Mouse (Mus musculus) R1 (cell line): Measurements from ENCODE around the gene Nap1l1.

ENCODE experiments used
- DNase-seq: peaks from one replicate; pipeline ENCODE4 v3.0.0-alpha.2; 2018; ENCODE audit warnings: low read depth, low spot score

Nap1l1 gene

DNA sequence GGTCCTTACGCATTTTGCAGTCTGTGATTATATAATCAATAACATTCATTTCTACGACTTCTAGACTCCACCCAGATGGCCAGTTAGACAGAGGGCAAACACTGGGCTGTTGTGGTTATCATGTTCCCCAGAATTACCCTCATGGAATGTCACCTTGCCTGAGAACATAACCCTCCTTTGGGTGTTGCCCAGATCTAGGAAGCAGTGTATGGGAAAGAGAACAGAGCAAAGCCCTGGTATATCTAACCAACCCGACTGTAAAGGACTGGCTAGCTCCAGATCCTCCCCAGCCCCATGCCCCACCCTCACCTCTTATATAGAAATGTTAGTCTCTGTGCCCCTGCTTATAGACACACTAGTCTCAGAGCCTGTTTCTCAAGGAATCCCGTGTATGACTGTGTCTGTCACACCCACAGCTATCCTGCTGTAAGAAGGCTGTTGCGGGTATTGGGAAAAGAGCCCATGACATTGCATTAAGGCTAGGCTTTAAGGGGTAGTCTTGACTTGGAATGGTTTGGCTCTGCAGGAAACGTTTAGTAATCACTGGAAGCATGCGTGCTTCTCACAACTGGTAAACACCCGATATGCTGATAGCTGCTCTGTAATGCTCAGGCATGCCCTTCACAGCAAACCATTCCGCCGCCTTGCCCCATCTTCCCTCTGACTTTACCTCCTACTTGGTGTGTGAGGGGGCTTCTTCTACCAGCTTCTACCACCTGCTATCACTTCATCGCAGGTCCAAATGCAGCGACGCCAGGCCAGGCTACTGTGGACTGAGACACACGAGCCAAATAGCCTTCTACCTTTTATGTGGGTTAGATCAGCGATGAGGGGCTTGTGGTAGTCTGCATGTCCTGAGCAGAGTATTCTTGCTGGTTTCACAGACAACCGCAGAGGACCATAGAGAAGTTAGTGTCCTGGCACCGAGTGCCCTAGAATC lies 42.3 kb downstream of the Nap1l1 start:
- DNase-seq: no peak

DNA sequence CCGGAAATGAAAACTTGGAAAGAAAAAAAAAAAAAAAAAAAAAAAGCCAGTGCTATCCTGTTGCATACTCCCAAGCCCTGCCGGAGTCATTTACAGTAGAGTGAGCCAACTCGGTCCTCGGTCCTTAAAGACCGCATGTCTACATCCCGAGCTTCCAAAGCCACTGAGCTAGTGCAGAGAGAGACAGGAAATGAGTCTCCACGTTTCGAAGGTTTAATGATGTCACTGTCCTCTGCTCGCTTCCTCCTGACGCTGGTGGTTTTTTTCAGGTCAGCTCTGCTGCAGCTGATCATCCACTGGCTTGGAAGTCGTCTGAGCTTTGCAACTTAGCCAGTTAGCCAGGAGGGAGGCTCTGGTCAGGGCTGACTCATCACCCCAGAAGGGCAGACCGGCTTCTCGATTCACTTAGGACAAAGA lies 43.2 kb downstream of the Nap1l1 start:
- DNase-seq: no peak

DNA sequence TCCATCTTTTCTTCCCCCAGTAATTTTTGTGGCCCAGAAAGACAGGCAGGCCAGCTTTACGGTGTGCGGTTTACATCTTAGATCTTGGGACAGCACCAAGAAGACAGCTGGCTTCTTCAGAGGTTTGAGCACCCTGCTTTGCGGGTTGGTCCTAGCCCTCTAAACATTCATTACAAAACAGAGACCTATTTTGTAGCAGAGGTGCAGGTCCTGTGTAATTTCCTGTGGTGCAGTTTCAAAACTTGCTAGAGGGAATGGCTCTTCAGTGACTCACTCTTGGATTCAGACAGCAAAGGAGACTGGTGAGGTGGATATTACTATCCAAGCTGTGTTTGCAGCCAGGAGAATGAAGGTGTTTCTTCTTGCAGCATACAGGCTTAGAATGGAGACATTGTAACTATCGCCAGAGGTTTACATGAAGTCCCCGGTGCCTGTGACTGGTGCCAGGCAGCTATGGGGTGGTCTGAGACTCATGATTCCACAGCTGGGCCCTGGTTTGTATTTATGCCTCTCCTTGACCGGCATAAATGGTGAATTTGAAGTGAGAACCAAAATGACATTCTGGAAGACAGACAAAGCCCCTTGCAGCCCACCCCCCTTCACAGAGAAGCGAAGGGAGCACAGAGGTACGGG lies 43.9 kb downstream of the Nap1l1 start:
- no peak for DNase-seq

DNA sequence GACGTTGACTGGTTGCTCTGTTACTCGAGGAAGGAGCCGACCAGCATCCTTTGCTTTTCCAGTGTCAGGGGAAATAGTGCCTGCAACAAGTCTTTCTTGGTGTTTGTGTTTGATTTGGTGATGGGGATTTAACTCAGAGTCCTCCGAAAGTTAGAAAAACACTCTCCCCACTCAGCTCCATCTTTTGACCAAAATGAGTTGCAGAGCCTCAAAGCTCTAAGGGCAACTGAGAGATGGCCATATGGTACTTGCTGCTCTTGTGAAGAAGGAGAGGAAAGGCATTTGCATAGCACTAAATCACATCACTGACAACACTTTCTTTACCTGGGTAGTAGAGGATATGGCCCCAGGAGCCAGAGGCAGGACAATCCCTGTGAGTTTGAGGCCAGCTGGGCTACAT lies 45.3 kb downstream of the Nap1l1 start:
- DNase-seq: no peak

DNA sequence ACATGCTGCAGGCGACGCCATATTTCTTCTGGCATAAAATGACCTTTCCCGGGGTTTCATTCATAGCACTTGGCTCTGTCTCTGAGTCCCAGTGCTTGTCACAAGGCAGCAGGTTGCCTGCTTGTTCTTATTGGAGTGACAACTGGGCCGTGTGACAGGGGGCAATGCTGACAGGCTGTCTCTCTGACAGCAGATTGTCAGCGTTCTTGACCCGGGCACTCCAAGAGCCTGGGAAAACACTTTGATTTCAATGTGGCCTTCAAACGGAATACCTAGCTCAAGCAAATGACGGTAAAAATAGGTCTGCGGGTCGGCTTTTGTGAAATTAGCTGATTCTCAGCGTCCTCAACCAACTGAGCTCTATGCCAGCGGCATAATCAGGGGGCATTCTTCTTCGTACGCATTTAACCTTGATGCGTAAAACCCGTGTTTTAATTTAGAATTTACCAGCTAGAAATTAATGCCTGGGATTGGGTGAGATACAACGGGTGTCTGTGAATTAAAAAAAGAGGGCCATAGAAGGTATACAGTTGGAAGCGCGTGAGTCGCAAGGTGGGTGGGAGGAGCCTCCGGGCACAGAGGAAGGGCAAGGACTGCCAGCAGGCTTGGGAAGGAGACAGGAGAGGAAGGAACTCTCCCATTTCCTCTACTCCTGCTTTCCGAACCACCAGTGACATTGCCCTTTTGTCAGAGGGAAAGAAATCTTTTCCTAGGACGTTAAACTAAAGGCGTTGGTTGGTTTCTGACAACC lies 46.8 kb downstream of the Nap1l1 start:
- no peak for DNase-seq

DNA sequence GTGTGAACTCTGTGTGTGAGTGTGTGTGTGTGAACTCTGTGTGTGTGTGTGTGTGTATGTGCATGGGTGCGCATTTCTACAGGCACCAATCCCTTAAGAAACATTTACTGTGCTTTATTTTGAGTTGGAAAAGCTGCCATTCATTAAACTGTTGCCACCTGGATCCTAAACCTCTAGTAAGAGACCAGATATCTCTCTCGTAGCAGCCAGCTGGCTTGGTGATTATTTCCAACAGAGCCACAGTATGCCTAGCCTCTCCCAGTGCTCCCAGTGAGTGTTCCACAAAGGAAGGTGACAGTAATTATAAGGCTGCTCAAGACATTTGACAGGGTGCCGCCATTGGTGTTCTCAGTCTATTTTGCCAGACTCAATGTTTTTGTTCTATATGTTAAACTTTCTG lies 47.6 kb downstream of the Nap1l1 start:
- no peak for DNase-seq

DNA sequence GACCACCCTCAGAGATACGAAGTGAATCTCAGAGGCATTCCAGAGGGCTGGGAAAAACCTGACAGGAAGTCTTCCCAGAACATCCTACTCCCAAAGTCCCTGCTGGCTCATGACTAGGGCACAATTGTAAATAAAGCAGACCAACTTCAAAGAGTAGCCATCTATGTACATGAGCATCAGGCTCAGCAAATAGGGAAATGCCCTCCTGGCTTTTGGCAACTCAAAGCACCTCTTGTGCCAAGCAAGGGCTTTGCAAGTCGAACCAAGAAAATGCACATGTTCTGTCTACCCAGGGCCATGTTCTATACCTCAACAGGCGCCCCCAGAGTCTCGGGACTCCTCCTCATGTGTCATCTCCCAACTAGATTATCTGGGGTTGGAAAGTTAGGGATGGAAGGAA lies 48.6 kb downstream of the Nap1l1 start:
- no peak for DNase-seq

DNA sequence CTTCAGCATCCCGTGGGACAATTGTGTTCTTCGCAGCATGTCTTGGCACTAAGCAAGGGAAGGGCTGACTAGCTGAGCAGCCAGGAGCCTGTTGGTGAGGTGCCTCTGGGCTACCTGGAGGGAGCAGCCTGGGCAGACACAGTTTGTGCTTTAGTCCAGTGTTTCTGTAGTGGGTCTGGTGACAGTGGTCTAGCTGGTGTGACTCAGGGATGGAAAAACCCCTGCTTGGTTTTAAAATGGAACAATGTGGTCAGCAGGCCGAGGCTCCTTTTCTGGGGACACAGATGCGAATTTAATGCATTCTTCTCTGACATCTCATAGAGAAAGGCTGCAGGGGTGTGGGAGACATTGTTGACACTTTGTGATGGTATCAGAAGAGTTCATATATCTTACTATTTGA lies 49.2 kb downstream of the Nap1l1 start:
- DNase-seq: no peak

DNA sequence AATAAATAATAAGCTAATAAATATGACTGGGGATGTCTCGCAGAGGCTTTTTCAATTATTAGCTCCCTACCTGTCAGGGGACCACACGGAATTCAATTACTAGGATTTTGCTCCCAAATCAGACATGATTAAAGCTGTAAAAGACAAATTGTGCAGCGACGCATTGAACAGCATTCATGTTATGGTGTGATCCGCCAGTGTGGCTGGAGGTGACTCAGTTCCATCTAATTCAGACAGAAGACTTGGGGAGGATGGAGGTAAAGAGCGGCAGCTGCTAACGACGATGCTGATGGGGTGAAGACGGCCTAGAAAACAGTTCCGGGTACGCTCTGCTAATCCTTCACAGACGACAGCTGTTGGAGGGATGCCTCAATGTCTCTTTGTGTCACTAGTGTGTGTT lies 50.9 kb downstream of the Nap1l1 start:
- DNase-seq: no peak

DNA sequence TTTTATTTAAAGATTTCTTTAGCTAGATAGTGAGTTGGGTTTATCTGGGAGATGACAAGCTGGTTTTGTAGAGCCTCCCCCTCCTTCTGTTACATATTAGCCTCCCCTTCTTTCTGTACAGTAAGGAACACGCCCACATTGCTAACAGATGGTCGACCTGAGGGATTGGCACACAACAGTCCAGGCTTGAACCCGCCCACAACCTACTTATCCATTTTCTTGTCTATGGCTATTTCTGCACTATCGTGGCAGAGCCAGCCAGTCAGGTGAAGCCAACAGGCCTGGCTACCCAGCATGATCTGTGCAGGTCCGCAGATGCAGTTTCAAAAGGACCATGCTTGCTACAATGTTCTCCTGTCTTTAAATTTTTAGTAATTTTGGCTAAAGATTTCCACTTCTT lies 54.0 kb downstream of the Nap1l1 start:
- no peak for DNase-seq

DNA sequence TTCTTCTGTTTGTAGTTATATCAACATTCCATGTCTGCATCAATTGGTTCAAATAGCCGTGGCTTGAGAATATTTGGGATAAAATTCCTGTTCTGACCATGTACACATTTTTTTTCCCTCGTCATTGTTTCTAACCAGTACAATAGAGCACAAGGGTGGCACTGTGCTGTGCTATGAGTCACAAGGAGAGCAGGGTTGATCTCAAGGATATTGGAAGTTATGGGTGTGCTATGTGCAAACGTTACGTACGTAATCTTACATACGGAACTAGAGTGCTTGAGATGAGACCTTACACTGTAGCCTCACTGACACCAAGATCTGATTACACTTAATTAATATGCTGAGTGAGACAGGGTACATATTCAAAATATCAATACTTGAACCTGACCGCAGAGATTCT lies 54.6 kb downstream of the Nap1l1 start:
- no peak for DNase-seq

DNA sequence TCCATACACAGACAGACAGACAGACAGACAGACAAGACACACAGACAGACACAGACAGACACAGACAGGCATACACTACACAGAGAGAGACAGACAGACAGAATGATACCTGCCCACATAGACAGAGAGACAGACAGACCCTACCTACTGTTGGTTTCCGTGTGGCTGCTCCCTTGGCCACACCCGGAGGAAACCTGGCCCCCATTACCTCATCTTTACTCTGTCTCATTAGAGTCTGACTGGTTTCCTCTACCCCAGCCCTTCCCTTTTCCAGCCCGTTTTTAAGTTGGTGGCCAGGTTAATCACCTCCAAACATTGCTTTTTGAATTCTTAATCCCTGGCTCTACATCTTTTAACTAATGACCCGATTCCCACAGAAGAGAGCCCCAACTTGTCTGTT lies 55.3 kb downstream of the Nap1l1 start:
- no peak for DNase-seq

DNA sequence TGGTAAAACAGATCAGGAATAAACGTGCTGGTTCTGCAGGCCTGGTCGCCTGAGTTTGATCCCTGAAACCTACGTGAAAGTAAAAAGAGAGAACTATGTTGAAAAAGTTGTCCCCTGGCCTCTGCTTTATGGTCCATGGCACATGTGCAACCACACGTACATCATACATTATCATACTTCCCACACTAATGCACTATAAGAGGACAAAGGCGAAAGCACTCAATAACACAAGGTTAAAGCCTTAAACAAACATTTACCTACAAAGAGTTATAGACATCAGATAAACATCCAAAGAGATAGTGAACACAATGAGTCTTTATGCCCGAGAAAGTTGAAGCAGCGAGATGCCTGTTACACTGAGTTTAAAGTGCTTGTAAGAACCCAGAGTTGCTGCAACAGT lies 57.4 kb downstream of the Nap1l1 start:
- no peak for DNase-seq

DNA sequence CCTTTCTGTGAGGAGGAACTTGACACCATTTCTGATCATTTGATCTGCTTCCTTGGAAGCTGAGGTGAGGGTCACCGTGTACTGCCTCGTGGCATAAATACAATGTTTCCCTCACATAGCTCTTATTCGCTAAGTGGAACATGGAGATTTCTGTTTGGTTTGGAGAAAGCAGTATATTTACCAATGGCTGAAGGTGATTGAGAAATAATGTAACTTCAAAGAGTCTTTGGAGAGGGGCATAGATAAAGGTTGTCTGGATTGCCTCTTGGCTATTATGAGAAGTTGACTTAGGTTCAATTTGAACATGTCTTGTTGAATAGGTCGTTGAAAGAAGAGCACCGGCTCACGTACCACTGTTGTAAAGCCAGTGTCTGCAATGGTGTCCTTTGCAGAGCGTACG lies 61.7 kb downstream of the Nap1l1 start:
- DNase-seq: no peak

DNA sequence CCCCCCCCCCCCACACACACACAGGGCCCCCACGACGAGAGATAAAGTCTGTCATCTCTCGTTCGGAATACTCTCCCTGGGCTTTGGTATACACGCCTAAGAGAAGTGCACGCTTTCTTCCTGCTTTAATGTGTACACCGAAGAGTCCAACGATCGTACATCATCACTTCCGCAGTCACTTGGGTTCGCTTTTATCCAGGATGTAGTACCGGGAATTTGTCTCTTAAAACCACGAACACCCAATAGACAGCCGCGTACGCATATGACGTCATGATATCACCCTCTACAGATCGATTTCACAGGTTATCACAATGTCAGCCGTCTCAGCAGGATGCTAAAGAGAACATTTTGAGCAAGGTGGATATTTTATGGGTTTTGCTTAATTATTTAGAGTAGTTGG lies 64.4 kb downstream of the Nap1l1 start:
- peak; percentile 59 for DNase-seq

DNA sequence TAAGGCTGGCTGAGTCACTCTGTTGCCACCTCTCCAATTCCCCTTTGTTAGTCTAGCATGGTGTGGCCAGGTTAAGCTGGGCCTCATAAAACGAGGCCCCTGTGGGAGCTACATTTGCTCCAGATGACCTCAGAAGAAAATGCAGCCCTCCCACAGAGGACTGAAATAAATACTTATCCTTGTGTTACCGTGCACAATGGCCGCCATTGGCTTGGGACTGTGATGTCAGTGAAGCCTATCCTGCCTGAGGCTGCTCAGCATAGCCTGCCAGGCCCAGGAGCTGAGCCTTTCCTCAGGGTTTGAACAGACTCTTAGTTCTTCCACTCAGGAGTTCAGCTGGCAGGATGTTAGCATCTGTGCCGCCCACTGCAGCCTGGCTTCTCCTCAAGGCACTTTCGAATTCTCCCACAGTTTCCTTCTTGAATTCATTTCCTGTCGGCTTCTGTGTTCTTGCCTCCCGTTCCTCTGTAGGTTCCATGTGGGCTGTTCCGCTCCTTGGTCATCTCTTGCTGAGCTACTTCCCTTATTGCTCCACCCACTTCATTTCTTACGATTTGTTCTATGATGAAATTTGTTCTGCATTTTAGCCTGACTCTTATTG lies 66.8 kb downstream of the Nap1l1 start:
- peak; percentile 52 for DNase-seq

DNA sequence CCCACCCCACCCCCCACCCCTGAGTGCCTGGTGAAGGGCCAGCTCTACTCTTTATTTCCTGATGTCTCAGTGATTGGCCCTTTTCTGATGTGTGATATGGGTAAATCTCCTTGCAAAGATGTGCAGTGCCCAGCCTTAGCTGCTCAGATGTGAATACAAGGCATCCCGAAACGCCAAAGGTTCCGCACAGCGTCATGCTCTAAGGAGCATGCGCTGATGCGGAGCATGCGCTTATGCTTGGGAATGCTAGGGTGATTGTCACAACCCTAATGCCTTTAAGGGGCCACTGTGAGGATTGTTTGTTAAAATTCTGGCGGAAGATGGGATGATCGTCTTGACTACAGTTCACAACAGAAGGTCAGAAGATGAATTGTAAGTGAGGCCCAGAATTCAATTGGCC lies 67.7 kb downstream of the Nap1l1 start:
- no peak for DNase-seq

DNA sequence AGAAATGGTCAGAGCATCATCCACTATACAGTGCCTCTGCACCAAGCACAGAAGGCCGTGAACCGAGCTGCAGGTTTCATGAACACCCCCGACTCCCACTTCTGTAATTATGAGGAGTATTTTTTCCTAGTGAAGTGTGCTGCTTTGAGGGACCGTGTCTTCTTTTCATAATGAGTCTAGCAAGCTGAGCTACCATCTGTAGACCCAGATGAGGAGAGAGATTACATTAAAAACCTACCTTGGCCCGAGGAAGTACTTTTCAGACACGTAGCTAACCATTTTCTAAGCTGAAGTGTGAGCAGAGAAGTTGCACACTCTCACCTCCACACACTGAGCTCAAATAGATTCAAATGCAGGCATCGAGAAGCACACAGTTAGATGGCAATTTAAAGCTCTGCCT lies 70.1 kb downstream of the Nap1l1 start:
- no peak for DNase-seq

DNA sequence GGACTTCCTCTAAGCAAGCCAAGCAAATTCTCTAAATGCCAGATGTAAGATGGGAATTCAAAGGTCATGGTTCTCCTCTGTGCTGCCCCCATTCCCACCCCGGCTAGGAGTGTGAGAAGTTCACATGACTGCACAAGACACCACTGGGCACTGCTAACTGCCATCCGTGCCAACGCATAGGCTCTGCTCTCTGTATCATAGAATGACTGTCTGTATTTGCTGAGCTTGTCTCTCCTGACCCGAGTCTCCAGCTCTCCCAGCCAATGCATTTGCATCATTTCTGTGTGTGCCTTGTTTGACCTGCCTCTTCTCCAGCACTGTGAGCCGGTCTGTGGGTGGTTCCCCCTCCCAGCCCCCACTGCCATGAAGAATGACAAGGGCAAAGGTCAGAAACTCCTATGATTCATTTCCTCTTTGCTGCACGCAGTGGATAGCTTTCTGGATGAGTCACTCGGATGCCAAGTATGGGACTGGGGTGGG lies 70.8 kb downstream of the Nap1l1 start:
- peak; percentile 66 for DNase-seq

DNA sequence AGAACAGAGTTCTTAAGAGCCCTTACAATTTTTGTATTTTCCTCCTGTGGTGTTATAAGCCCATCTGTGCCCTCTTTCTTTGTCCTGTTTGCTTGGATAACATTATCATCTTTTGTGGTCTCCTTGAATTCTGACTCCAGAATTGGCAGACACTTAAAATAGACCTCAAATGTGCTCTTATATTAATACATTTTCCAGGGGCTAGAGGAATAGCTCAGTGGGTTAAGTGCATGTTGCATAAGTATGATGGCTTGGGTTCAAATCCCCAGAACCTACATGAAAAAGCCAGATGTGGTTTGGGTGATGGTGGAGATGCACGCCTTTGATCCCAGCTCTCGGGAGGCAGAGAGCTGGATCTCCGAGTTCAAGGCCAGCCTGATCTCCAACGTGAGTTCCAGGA lies 71.3 kb downstream of the Nap1l1 start:
- DNase-seq: no peak

DNA sequence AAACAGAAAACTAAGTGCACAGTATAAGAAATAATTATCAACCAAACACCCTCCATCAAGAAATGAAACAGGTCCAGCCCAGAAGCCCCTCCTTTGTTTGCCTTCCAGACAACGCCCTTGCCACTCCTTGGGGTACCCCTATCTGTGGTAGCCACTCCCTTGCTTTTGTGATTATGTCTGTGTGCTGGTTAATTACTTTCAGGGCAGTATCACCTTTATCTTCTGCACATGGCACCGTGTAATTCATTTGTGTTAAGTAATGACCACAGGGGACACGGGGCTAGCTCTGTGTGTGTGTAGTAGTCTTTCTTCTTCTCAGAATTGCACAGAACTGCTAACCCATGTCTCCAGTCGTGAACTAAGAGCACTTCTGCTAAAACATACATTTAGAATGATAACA lies 72.6 kb downstream of the Nap1l1 start:
- DNase-seq: no peak
